Mouse (Mus musculus): ENCODE measurements at regions not wholly inside any gene's neighbourhood (a gene's known extent, or its start where the extent isn't known, plus 50 kb on each side); places are given as distances from the start of the nearest gene placed in this dataset.

DNA sequence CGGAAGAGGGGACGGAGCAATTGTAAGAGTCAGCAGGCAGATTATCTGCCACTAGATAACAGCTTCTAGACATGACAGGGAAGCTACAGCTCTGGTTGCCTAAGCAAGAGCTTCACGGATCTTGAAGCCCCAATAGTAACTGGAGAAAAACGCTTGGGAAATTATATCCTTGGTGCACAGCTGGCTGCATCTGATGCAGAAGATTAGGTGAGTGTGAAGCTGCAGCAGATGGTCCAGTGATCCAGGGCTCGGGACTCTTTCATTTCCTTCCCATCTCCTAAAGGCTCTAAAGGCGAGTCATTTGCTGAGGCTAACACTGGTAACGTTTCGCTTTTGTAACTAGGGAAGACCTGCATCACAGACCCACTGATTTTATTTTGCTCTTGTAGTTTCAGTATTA, 196.6 kb upstream of the Map3k1 start:
- WGBS = 59% methylated on average over 8 of the region's 8 CpGs
- no peak overlapping the region for H3K4me3 ChIP-seq (ENCODE audit: insufficient read depth, low read depth, low read length)
- no peak for TF ChIP-seq POLR2A (IDR thresholded peaks at IDR 0.05; ENCODE audit: insufficient read depth, low read depth, low read length)
- TF ChIP-seq CTCF (IDR thresholded peaks at IDR 0.05; ENCODE audit: insufficient read depth, low read depth, low read length) = no peak

DNA sequence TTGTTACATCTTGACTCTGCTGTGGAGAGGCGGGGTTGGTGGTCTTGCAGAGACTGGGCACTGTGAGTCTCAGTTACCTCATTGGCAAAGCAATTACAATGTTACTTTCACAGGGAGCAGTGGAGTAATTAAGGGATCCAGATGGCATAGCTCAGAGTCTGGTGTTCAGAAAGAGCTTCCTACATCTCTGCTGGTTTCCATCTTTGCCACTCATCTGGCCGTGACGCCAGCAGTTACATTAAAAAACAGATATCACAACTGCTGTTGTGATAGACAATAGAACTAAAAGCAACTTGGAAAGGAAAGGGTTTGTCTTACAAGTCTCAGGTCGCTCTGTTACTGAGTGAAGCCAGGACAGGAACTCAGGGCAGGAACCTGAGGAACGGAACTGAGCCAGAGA, 200.0 kb upstream of the Map3k1 start:
- TF ChIP-seq POLR2A (IDR thresholded peaks at IDR 0.05; ENCODE audit: insufficient read depth, low read depth, low read length) = no peak
- TF ChIP-seq CTCF (IDR thresholded peaks at IDR 0.05; ENCODE audit: insufficient read depth, low read depth, low read length) = no peak
- H3K4me1 ChIP-seq (ENCODE audit: control insufficient read depth, insufficient read depth, low read length) = peaks cover 2% of the 10 kb centered on the region; the same call in 1 of the 2 replicates
- H3K4me3 ChIP-seq (ENCODE audit: insufficient read depth, low read depth, low read length) = no peak overlapping the region
- no peak overlapping the region for H3K27ac ChIP-seq (ENCODE audit: insufficient read depth, low read depth, low read length)
- 97% methylated on average over 5 of the region's 5 CpGs for WGBS

More for the DNA sequence above, 196.6 kb upstream of the Map3k1 start:
- H3K4me1 ChIP-seq (ENCODE audit: control insufficient read depth, insufficient read depth, low read length) = peaks cover 23% of the 10 kb centered on the region
- no peak overlapping the region for H3K27ac ChIP-seq (ENCODE audit: insufficient read depth, low read depth, low read length)

DNA sequence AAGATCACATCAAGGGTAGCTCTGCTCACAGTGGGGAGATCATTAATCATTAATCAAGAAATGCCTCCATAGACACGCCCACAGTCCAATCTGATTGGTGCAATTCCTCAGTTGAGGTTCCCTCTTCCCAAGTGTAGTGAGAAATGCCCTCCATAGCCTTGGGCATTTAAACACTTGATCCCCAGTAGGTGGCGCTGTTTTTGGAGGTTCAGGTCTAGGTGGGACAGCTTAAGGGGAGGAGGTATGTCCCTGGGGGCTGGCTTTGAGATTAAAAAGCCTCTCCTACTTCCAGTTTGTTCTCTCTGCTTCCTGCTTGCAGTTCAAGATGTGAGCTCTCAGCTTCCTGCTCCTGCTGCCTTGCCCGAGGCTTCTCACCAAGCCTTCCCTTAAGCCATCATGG, 200.5 kb upstream of the Map3k1 start:
- H3K27ac ChIP-seq (ENCODE audit: insufficient read depth, low read depth, low read length) = no peak overlapping the region
- H3K4me3 ChIP-seq (ENCODE audit: insufficient read depth, low read depth, low read length) = no peak overlapping the region
- no peak for TF ChIP-seq POLR2A (IDR thresholded peaks at IDR 0.05; ENCODE audit: insufficient read depth, low read depth, low read length)
- TF ChIP-seq CTCF (IDR thresholded peaks at IDR 0.05; ENCODE audit: insufficient read depth, low read depth, low read length) = no peak
- WGBS = 85% methylated on average over 3 of the region's 3 CpGs
- peaks cover 2% of the 10 kb centered on the region; the same call in 1 of the 2 replicates for H3K4me1 ChIP-seq (ENCODE audit: control insufficient read depth, insufficient read depth, low read length)

DNA sequence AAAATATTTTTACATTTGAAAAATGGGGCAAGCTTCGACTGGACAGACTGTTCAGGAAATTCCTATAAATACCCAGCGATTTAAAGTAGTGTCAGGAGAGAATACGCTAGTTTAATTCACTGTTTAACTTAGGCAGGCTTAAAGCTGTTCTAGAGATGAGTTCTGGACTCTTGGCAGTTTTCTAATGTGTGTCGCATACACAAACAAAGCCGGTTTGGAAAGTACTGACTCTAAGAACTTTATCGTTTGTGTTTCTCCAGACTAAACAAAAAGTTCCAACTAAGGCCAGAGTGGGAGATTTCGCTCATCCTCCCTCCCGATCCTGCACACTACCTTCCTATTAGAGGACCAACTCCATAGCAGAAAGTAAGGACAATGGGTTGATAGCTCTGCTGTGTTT, 201.7 kb upstream of the Map3k1 start:
- Histone ChIP-seq H3K4me1 (ENCODE audit: control insufficient read depth, insufficient read depth, low read length) (peaks cover 2% of the 10 kb centered on the region; the same call in 1 of the 2 replicates), H3K4me3 (ENCODE audit: insufficient read depth, low read depth, low read length) (no peak overlapping the region), H3K27ac (ENCODE audit: insufficient read depth, low read depth, low read length) (no peak overlapping the region)
- 87% methylated on average over 8 of the region's 8 CpGs for WGBS
- TF ChIP-seq CTCF (IDR thresholded peaks at IDR 0.05; ENCODE audit: insufficient read depth, low read depth, low read length) (no peak), POLR2A (IDR thresholded peaks at IDR 0.05; ENCODE audit: insufficient read depth, low read depth, low read length) (no peak)

DNA sequence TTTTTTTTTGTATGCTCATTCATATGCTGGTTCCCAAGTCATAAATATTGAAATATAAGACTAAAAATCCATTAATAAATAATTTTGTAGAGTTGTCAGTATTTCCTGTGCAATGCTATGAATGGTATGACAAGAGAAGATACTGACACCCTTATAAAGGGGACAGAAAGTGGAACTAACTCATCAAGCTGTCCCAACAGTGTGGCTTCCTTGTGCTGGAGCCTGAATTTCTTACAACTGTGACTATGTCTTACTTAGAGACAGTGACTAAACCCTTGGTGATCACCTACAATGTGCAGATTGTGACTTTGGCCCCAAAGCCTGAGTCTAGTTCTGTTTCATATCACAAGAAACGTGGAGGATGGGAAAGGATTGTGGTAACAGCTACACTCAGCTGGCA, 203.8 kb upstream of the Map3k1 start:
- 87% methylated on average over 1 of the region's 1 CpGs for WGBS
- TF ChIP-seq POLR2A (IDR thresholded peaks at IDR 0.05; ENCODE audit: insufficient read depth, low read depth, low read length) (no peak), CTCF (IDR thresholded peaks at IDR 0.05; ENCODE audit: insufficient read depth, low read depth, low read length) (no peak)

DNA sequence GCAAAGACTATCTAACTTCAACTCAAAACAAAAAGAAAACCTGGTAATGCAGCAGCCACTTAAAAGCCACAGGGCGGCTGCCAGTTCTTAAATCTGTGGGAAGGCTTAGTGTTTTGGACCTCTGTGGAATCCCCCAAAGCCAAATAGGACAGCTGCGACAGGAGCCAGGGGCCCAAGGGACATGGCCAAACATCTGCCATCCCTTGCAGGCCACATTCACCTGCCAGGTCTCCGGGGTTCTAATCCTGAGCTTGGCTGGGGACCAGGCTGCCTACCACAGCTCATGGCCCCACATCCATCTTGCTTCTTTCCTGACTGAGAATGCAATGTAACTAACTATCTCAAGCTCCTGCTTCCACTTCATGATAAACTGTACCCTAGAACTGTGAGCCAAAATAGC, 206.3 kb upstream of the Map3k1 start:
- no peak overlapping the region for H3K27ac ChIP-seq (ENCODE audit: insufficient read depth, low read depth, low read length)
- WGBS = 71% methylated on average over 3 of the region's 3 CpGs
- H3K4me3 ChIP-seq (ENCODE audit: insufficient read depth, low read depth, low read length) = no peak overlapping the region
- no peaks in the 10 kb centered on the region for H3K4me1 ChIP-seq (ENCODE audit: control insufficient read depth, insufficient read depth, low read length)
- TF ChIP-seq CTCF (IDR thresholded peaks at IDR 0.05; ENCODE audit: insufficient read depth, low read depth, low read length) (no peak), POLR2A (IDR thresholded peaks at IDR 0.05; ENCODE audit: insufficient read depth, low read depth, low read length) (no peak)

More for the DNA sequence above, 203.8 kb upstream of the Map3k1 start:
- Histone ChIP-seq H3K4me1 (ENCODE audit: control insufficient read depth, insufficient read depth, low read length) (no peaks in the 10 kb centered on the region), H3K27ac (ENCODE audit: insufficient read depth, low read depth, low read length) (no peak overlapping the region), H3K4me3 (ENCODE audit: insufficient read depth, low read depth, low read length) (no peak overlapping the region)

DNA sequence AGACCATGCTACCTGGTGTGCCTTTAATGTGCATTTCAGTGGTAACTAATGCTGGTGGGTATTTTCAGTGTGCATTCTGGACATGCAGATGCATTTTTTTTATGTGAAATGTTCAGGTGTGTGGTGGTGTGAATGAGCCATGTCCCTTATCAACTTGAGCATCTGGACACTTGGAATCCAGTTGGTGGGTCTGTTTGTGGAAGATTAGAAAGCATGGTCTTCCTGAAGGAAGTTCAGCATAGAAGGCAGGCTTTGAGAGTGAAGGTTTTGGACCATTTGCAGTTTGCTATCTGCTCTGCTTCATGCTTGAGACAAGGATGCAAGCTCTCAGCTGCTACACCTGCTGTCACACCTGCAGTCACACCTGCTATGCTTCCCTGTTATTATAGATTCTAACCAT, 207.5 kb upstream of the Map3k1 start:
- TF ChIP-seq CTCF (IDR thresholded peaks at IDR 0.05; ENCODE audit: insufficient read depth, low read depth, low read length) (no peak), POLR2A (IDR thresholded peaks at IDR 0.05; ENCODE audit: insufficient read depth, low read depth, low read length) (no peak)
- Histone ChIP-seq H3K27ac (ENCODE audit: insufficient read depth, low read depth, low read length) (no peak overlapping the region), H3K4me1 (ENCODE audit: control insufficient read depth, insufficient read depth, low read length) (no peaks in the 10 kb centered on the region), H3K4me3 (ENCODE audit: insufficient read depth, low read depth, low read length) (no peak overlapping the region)

DNA sequence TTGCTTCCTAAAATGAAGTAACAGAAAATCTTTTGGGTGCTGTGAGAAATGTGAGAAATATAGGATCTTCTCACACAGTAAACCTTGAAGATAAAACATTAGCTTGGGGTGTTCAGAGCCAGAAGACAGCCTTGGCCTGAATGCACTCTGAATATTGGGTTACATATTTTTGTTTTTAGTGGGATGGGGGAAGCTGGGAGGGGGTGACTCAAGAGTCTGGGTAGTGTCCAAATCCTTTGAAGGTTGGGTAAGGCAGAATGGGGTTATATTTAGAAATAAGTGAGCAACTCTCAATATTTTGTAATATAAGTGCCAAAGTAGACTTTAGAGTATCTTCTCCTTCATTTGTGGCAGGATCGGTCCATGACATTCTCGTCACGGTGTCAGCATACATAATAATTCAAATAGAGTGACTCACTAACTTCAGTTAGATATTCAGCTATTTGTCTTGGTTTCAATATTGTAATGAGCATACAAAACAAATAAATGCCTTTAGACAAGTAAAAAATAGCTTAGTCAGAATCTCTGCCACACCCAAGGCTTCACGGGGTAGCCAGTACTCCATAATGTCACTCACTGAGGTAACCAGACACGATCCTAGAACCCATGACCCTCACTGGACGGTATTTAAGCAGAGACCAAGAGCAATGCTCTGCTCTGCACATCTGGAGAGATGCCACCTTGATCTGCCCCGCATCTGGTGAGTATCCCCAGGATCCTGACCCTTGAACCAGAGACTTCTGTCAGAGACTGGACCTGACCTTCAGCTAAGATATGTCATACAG, 209.9 kb upstream of the Map3k1 start:
- TF ChIP-seq CTCF (IDR thresholded peaks at IDR 0.05; ENCODE audit: insufficient read depth, low read depth, low read length) (no peak), POLR2A (IDR thresholded peaks at IDR 0.05; ENCODE audit: insufficient read depth, low read depth, low read length) (no peak)
- Histone ChIP-seq H3K4me3 (ENCODE audit: insufficient read depth, low read depth, low read length) (no peak overlapping the region), H3K4me1 (ENCODE audit: control insufficient read depth, insufficient read depth, low read length) (peaks cover 5% of the 10 kb centered on the region; the same call in 1 of the 2 replicates), H3K27ac (ENCODE audit: insufficient read depth, low read depth, low read length) (no peak overlapping the region)
- whole genome bisulfite sequencing = 91% methylated on average over 7 of the region's 7 CpGs

DNA sequence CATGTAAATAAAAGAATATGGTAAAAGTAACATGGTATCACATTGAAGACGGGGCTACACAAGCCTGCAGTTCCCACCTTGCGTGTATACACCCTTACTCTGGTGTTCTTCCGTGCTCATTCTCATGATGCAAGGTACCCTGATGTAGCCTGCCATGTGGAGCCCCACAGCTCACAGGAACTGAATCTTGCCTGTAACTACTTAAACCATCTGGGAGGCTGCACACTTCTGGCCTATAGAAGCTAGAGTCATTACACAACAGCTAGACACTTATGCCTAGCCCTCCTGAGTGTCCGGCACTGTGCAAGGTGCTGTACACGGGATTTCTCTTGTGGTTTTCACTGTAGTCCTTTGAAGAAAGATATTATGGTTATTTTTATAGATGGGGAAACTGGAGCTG, 210.8 kb upstream of the Map3k1 start:
- TF ChIP-seq POLR2A (IDR thresholded peaks at IDR 0.05; ENCODE audit: insufficient read depth, low read depth, low read length) (no peak), CTCF (IDR thresholded peaks at IDR 0.05; ENCODE audit: insufficient read depth, low read depth, low read length) (no peak)
- Histone ChIP-seq H3K4me3 (ENCODE audit: insufficient read depth, low read depth, low read length) (no peak overlapping the region), H3K27ac (ENCODE audit: insufficient read depth, low read depth, low read length) (no peak overlapping the region), H3K4me1 (ENCODE audit: control insufficient read depth, insufficient read depth, low read length) (peaks cover 7% of the 10 kb centered on the region; the same call in 1 of the 2 replicates)
- WGBS = 91% methylated on average over 5 of the region's 5 CpGs

Data from olfactory bulb, adult 2 months (tissue).